In genomic region chr7:36974573-36974972, GRCm38 (mm10) we compare ENCODE assay signal across 10 mouse cellular contexts.
A peak's percentile ranks its signal among the peaks of the same experiment; 100 is the strongest.
DNase-seq lines count a peak whose midpoint lies in the region; ATAC-seq lines count a peak whose summit lies in the region.
"Had no signal": no experiment of that assay in that cellular context is flagged by ENCODE, and none has a peak within 500 bp of the region (broad histone marks: within the 10 kb centered on the region; RNA-seq: fewer than 3 reads in every experiment).

No protein-coding gene starts in this region.

- H3K4me2 ChIP-seq in hindbrain, embryonic 14.5 days (replicated peaks) = no peak overlapping the region
- H3K4me2 ChIP-seq in midbrain, embryonic 14.5 days (ENCODE audit: low read length) = no peak overlapping the region
- H3K4me2 ChIP-seq in midbrain, embryonic 13.5 days (replicated peaks) = no peak overlapping the region
- H3K4me2 ChIP-seq: embryonic facial prominence, embryonic 13.5 days had no signal

- WGBS in hindbrain, embryonic 10.5 days = 42% methylated on average over 4 of the region's 4 CpGs
- WGBS in hindbrain, embryonic 14.5 days = 49% methylated on average over 4 of the region's 4 CpGs
- WGBS in midbrain, embryonic 14.5 days = 41% methylated on average over 4 of the region's 4 CpGs
- WGBS in midbrain, embryonic 13.5 days = 50% methylated on average over 4 of the region's 4 CpGs

- no peak overlapping the region for H3K9ac ChIP-seq in hindbrain, embryonic 14.5 days
- H3K9ac ChIP-seq in midbrain, embryonic 14.5 days (replicated peaks; ENCODE audit: low read length) = no peak overlapping the region
- no peak overlapping the region for H3K9ac ChIP-seq in midbrain, embryonic 13.5 days (replicated peaks)
- H3K9ac ChIP-seq: embryonic facial prominence, embryonic 13.5 days; heart, embryonic 13.5 days had no signal

- no peak overlapping the region for H3K27ac ChIP-seq in hindbrain, embryonic 10.5 days
- H3K27ac ChIP-seq in hindbrain, embryonic 14.5 days = no peak overlapping the region
- H3K27ac ChIP-seq in midbrain, embryonic 14.5 days (replicated peaks; ENCODE audit: low read depth, low read length) = no peak overlapping the region
- H3K27ac ChIP-seq in midbrain, embryonic 13.5 days = no peak overlapping the region
- H3K27ac ChIP-seq: embryonic facial prominence, embryonic 13.5 days; heart, embryonic 13.5 days had no signal

- ATAC-seq in hindbrain, embryonic 14.5 days (ENCODE audit: low FRiP score) = no peak
- no peak for ATAC-seq in midbrain, embryonic 14.5 days (ENCODE audit: low FRiP score, low TSS enrichment)
- no peak for ATAC-seq in midbrain, embryonic 13.5 days
- no peak for ATAC-seq in monocyte, adult 5-6 weeks (replicated peaks; ENCODE audit: insufficient number of reproducible peaks, low FRiP score, low TSS enrichment, poor library complexity, severe bottlenecking)

- peak; percentile 51 for DNase-seq in hindbrain, embryonic 10.5 days (ENCODE audit: low spot score)
- DNase-seq in hindbrain, embryonic 14.5 days (ENCODE audit: low spot score) = no peak
- peak; percentile 57 for DNase-seq in midbrain, embryonic 14.5 days
- peak; percentile 78 for DNase-seq in embryo, embryonic 10.5 days (ENCODE audit: low spot score)
- DNase-seq in mesoderm, embryonic 11.5 days (ENCODE audit: low read depth, low spot score) = peak; percentile 54
- no peak for DNase-seq in adrenal gland, postnatal 25 days

- H3K9me3 ChIP-seq in hindbrain, embryonic 10.5 days = no peaks in the 10 kb centered on the region
- H3K9me3 ChIP-seq in hindbrain, embryonic 14.5 days (ENCODE audit: control insufficient read depth, low read length) = no peaks in the 10 kb centered on the region
- no peaks in the 10 kb centered on the region for H3K9me3 ChIP-seq in midbrain, embryonic 14.5 days (ENCODE audit: control insufficient read depth, low read length)
- H3K9me3 ChIP-seq in midbrain, embryonic 13.5 days = no peaks in the 10 kb centered on the region
- H3K9me3 ChIP-seq: embryonic facial prominence, embryonic 13.5 days; heart, embryonic 13.5 days had no signal

- H3K4me3 ChIP-seq in hindbrain, embryonic 10.5 days = no peak overlapping the region
- H3K4me3 ChIP-seq in hindbrain, embryonic 14.5 days (replicated peaks; ENCODE audit: low read length) = no peak overlapping the region
- no peak overlapping the region for H3K4me3 ChIP-seq in midbrain, embryonic 14.5 days (replicated peaks; ENCODE audit: low read depth, low read length)
- H3K4me3 ChIP-seq in midbrain, embryonic 13.5 days (replicated peaks) = no peak overlapping the region
- H3K4me3 ChIP-seq: embryonic facial prominence, embryonic 13.5 days; heart, embryonic 13.5 days had no signal

- no peaks in the 10 kb centered on the region for H3K36me3 ChIP-seq in hindbrain, embryonic 10.5 days
- H3K36me3 ChIP-seq in hindbrain, embryonic 14.5 days (replicated peaks; ENCODE audit: control insufficient read depth, insufficient read depth) = no peaks in the 10 kb centered on the region
- H3K36me3 ChIP-seq in midbrain, embryonic 14.5 days (ENCODE audit: control insufficient read depth, insufficient read depth, low read length) = no peaks in the 10 kb centered on the region
- no peaks in the 10 kb centered on the region for H3K36me3 ChIP-seq in midbrain, embryonic 13.5 days
- H3K36me3 ChIP-seq: embryonic facial prominence, embryonic 13.5 days; heart, embryonic 13.5 days had no signal

- peaks cover 3% of the 10 kb centered on the region; the same call in 1 of the 2 replicates for H3K27me3 ChIP-seq in hindbrain, embryonic 10.5 days (ENCODE audit: insufficient read depth, poor library complexity, severe bottlenecking)
- H3K27me3 ChIP-seq in hindbrain, embryonic 14.5 days (ENCODE audit: control insufficient read depth, insufficient read depth, low read length) = no peaks in the 10 kb centered on the region
- H3K27me3 ChIP-seq in midbrain, embryonic 14.5 days (ENCODE audit: control insufficient read depth, insufficient read depth, low read length) = no peaks in the 10 kb centered on the region
- H3K27me3 ChIP-seq in midbrain, embryonic 13.5 days = no peaks in the 10 kb centered on the region; the same call in 1 of the 2 replicates
- H3K27me3 ChIP-seq: embryonic facial prominence, embryonic 13.5 days; heart, embryonic 13.5 days had no signal

- H3K4me1 ChIP-seq in hindbrain, embryonic 10.5 days (replicated peaks) = peaks cover 27% of the 10 kb centered on the region
- 0 out of 2 replicates have a peak, but pooled peaks cover 7% of the 10 kb centered on the region for H3K4me1 ChIP-seq in hindbrain, embryonic 14.5 days (replicated peaks; ENCODE audit: control insufficient read depth, insufficient read depth, low read length)
- no peaks in the 10 kb centered on the region for H3K4me1 ChIP-seq in midbrain, embryonic 14.5 days (ENCODE audit: control insufficient read depth, insufficient read depth, low read length)
- peaks cover 23% of the 10 kb centered on the region for H3K4me1 ChIP-seq in midbrain, embryonic 13.5 days (replicated peaks)

Comparison
In these comparisons a context has a peak if more than half of its experiments do, and no peak if none do; other contexts are left out.
1. DNase-seq: peak in hindbrain, embryonic 10.5 days (single experiment), midbrain, embryonic 14.5 days (single experiment), embryo, embryonic 10.5 days (single experiment) and mesoderm, embryonic 11.5 days (single experiment); none in hindbrain, embryonic 14.5 days (single experiment) and adrenal gland, postnatal 25 days (single experiment).